Mouse (Mus musculus) brain, embryonic 14.5 days (tissue): ENCODE results near the gene Jagn1.

Experiments
- CTCF ChIP-seq: fragments of 200-500 bp; IDR thresholded peaks from 2 replicates; pipeline ENCODE4 v1.5.1; 2012; ENCODE audit warnings: inconsistent platforms, mild to moderate bottlenecking, moderate library complexity, borderline replicate concordance; ENCODE audit not compliant: insufficient read depth, insufficient read length; ENCODE audit errors: extremely low read depth
- POLR2A ChIP-seq: fragments of 200-500 bp; IDR thresholded peaks from 2 replicates; pipeline ENCODE4 v1.6.1; 2012; ENCODE audit warnings: mild to moderate bottlenecking, inconsistent platforms, borderline replicate concordance; ENCODE audit not compliant: poor library complexity, insufficient read depth, insufficient read length, severe bottlenecking; ENCODE audit errors: extremely low read depth

GRCm38 (mm10) chr6:113478906-113479305 is 36.5 kb downstream of the Jagn1 start:
- TF ChIP-seq POLR2A (no peak), CTCF (no peak)
